Mouse (Mus musculus) heart, embryonic 14.5 days (tissue): ENCODE results near the gene Nr5a2. TPM values are rescaled to one million over a fixed set of nuclear protein-coding genes. Genes with fewer than 3 reads are reported as not detected.
A peak's percentile ranks its signal among the peaks of the same experiment; 100 is the strongest.

ENCODE experiments used
- ATAC-seq: fragments of 200-750 bp; cut with Nextera tagmentation; 2 replicates; pipeline ENCODE4 v1.8.0; 2017; ENCODE audit warnings: low read depth, moderate TSS enrichment; ENCODE audit not compliant: insufficient number of reproducible peaks, insufficient read depth, low FRiP score
- H3K27ac ChIP-seq, 2 experiments: fragments of 200-500 bp in 1 of 2; fragments of 300-500 bp in 1 of 2; sonication (generic) in 1 of 2; replicated peaks in 1 of 2; 2 replicates each; pipeline ENCODE4 v1.5.1; 2012 to 2014; ENCODE audit warnings: low read depth in 2 of 2, low read length in 2 of 2, control low read depth in 1 of 2, mild to moderate bottlenecking in 1 of 2, mixed read lengths in 1 of 2; ENCODE audit not compliant: control insufficient read depth in 1 of 2, insufficient read depth in 1 of 2
- H3K27me3 ChIP-seq: fragments of 300-500 bp; sonication (generic); 2 replicates; pipeline ENCODE4 v1.6.1; 2014; ENCODE audit warnings: mild to moderate bottlenecking, low read length, control low read depth; ENCODE audit not compliant: control insufficient read depth, insufficient read depth
- H3K36me3 ChIP-seq: fragments of 300-500 bp; sonication (generic); 2 replicates; pipeline ENCODE4 v1.6.1; 2014; ENCODE audit warnings: mild to moderate bottlenecking, control low read depth, low read length, mixed read lengths; ENCODE audit not compliant: control insufficient read depth, insufficient read depth
- H3K4me1 ChIP-seq, 2 experiments: fragments of 200-500 bp in 1 of 2; fragments of 300-500 bp in 1 of 2; sonication (generic) in 1 of 2; 2 replicates each; pipeline ENCODE4 v1.6.1; 2012 to 2014; ENCODE audit warnings: low read length in 2 of 2, control low read depth in 1 of 2, mixed read lengths in 1 of 2; ENCODE audit not compliant: control insufficient read depth in 2 of 2, insufficient read depth in 2 of 2
- H3K4me2 ChIP-seq: fragments of 300-500 bp; sonication (generic); 2 replicates; pipeline ENCODE4 v1.6.1; 2014; ENCODE audit warnings: mild to moderate bottlenecking, low read length
- H3K4me3 ChIP-seq, 2 experiments: fragments of 200-500 bp in 1 of 2; fragments of 300-500 bp in 1 of 2; sonication (generic) in 1 of 2; 2 replicates each; pipeline ENCODE4 v1.5.1; 2012 to 2014; ENCODE audit warnings: low read length in 2 of 2, mild to moderate bottlenecking in 2 of 2, control low read depth in 1 of 2, low read depth in 1 of 2, moderate library complexity in 1 of 2; ENCODE audit not compliant: control insufficient read depth in 1 of 2, insufficient read depth in 1 of 2
- H3K9ac ChIP-seq: fragments of 300-500 bp; sonication (generic); 2 replicates; pipeline ENCODE4 v1.6.1; 2014; ENCODE audit warnings: mild to moderate bottlenecking, low read length
- H3K9me3 ChIP-seq: fragments of 300-500 bp; sonication (generic); 2 replicates; pipeline ENCODE4 v1.6.1; 2016; ENCODE audit warnings: low read length, control low read depth; ENCODE audit not compliant: control insufficient read depth
- WGBS: fragments of 180-500 bp; shearing (Covaris S2); extraction: QIAGEN DNeasy Blood & Tissue Kit; methylation state at CpG from one replicate; pipeline ENCODE4 v1.1.7; 2014; 5-methylcytosine and 5-hydroxymethylcytosine counted together
- polyA plus RNA-seq: library from polyadenylated mRNA; unstranded; fragments of >200 nt; fragmentation: Nextera tagmentation; extraction: Ambion mirVana; gene quantifications from 2 replicates; pipeline ENCODE4 v1.2.1, GENCODE M21; 2014

Nr5a2 gene
- polyA plus RNA-seq, 1 experiment from 2014 or later = 0.38 TPM

DNA sequence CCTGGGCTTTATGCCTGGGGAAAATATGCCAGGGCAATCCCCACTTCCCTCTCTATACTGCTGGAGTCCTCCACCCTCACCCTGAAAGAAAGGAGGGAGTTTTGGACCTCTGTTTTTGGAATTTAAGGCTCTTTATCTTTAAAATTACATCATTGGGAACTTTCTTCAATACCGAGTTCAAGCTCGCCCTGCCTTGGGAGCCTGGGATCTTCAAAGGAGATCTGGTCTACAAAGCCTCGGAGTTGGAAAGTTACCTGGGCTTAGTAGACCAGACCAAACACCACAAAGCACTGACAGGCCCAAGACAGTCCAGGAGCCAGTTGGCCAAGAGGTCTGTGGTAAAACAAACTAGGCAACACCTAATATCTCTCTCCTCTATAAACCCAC is 6.1 kb downstream of the Nr5a2 start:
- no peak for ATAC-seq
- H3K27me3 ChIP-seq = peaks cover 61% of the 10 kb centered on the region
- no peak overlapping the region for H3K4me2 ChIP-seq
- peaks cover 12 to 16% of the 10 kb centered on the region in 2 experiments for H3K4me1 ChIP-seq
- no peak overlapping the region for H3K27ac ChIP-seq
- no peak overlapping the region for H3K9ac ChIP-seq
- 0 out of 2 replicates have a peak, but pooled peaks cover 3% of the 10 kb centered on the region for H3K9me3 ChIP-seq
- H3K36me3 ChIP-seq = no peaks in the 10 kb centered on the region
- 55% methylated on average over 3 of the region's 3 CpGs for WGBS
- H3K4me3 ChIP-seq = no peak overlapping the region

DNA sequence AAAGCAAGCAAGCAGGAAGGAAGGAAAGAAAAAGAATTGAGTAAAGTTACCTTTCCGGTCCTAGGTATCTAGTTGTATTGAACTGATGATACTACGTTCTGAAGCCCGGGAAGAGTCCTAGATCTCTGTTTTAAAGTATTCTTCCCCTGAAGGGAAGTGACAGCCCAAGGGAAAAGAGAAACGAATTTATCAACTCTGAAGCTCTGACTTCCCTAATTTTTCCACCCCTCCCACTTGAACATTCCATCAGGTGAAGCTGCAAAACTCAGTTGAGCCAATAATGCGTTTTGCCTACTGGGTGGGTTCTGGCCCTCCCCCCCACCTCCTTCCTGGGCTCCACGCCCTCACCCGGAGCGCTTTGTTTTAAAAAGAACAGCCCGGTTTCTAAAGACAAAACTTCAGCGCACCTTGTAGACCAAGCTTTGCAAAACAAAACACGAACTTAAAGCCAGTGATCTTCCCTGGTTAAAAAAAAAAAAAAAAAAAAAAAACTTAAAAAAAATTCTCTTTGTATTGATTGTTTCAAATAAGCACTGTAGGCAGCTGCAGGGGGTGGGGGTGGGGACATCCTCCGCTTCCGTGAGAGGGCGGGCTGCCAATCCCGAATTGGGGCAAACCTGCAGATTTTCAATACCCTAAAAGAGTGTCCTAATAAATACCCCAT is 6.7 kb downstream of the Nr5a2 start:
- H3K4me3 ChIP-seq = 0 out of 4 replicates have a peak overlapping the region, but pooled peaks of 1 of the 2 experiments have one; percentile 47
- H3K4me1 ChIP-seq = peaks cover 10 to 16% of the 10 kb centered on the region in 2 experiments
- H3K9me3 ChIP-seq = 0 out of 2 replicates have a peak, but pooled peaks cover 3% of the 10 kb centered on the region
- H3K4me2 ChIP-seq = peak overlapping the region; percentile 88
- H3K36me3 ChIP-seq = no peaks in the 10 kb centered on the region
- H3K27ac ChIP-seq = no peak overlapping the region
- WGBS = 18% methylated on average over 15 of the region's 15 CpGs
- H3K9ac ChIP-seq = no peak overlapping the region
- ATAC-seq = no peak
- H3K27me3 ChIP-seq = peaks cover 63% of the 10 kb centered on the region

DNA sequence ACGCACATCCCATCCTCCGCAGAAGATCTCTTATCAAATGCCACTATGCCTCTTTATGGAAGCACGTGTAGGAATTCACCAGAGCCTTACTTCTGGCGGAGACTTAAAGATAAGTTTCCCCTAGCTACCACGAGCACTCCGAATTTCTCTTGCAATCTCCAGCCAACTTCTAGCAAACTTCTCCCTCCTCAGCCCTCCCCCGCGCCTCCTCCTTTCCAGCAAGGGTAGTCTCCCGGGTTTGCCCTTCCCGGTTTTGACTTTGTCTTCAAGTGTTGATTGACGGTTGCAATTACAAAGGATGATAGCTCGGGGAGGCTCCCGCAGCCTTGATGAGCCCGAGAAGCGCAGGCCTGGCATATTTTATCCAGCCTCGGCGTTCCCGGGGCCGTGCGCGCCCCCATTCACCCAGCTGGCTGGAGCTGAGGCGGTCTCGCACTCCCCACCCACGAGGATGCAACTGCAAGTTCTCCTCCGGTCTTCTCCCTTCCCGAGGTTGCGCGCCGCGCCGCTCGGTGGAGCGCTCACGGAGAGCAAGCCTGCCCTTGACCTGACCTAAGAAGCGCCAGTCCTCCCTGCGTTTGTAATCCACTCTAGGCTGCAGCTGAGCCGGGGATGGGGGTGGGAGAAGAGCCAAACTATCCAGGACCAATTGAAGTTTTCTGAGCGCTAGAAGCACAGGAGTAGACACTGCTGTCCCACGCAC is 7.5 kb downstream of the Nr5a2 start:
- H3K4me2 ChIP-seq = peak overlapping the region; percentile 88
- H3K9me3 ChIP-seq = 0 out of 2 replicates have a peak, but pooled peaks cover 3% of the 10 kb centered on the region
- H3K36me3 ChIP-seq = no peaks in the 10 kb centered on the region
- no peak overlapping the region for H3K27ac ChIP-seq
- H3K4me1 ChIP-seq = peaks cover 7 to 20% of the 10 kb centered on the region in 2 experiments
- H3K4me3 ChIP-seq = peak overlapping the region; percentile 34 to 47
- H3K27me3 ChIP-seq = peaks cover 70% of the 10 kb centered on the region
- peak overlapping the region; percentile 51 for H3K9ac ChIP-seq
- whole genome bisulfite sequencing = under 1% methylated on average over 39 of the region's 39 CpGs
- no peak for ATAC-seq

DNA sequence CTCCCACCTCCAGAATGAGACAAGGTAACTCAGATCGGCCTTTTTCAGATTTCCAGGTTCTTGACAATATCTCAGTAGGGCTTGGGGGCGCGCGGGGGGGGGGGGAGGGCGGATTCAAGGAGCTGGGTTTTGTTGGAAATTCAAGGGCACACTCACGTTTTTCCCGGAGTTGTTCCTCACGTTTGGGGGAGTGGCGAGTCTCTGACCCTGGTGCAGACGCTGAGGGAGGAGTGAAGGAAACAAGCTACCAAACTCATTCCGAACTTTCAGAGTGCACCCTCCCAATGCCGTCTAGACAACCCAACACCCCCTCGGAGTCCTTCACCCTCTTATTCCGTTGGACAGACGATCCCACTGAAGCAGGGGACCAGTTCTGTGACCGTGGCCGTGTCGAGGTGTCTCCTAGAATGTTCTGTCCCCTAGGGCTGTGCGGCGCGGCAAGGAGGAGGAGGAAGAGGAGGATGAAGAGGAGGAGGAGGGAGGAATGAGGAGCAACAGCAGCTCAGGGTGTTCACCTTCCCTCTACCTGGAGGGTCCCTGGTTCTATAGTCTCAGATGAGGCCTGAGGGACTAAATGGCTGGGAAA is 8.2 kb downstream of the Nr5a2 start:
- H3K4me2 ChIP-seq = peak overlapping the region; percentile 88
- peak overlapping the region; percentile 51; the same call in 1 of the 2 replicates for H3K9ac ChIP-seq
- H3K4me1 ChIP-seq = peaks cover 10 to 22% of the 10 kb centered on the region in 2 experiments
- no peak for ATAC-seq
- H3K27ac ChIP-seq = no peak overlapping the region
- H3K27me3 ChIP-seq = peaks cover 72% of the 10 kb centered on the region
- 8% methylated on average over 17 of the region's 21 CpGs for WGBS
- no peaks in the 10 kb centered on the region for H3K36me3 ChIP-seq
- 0 out of 2 replicates have a peak, but pooled peaks cover 3% of the 10 kb centered on the region for H3K9me3 ChIP-seq
- peak overlapping the region; percentile 34 to 47 for H3K4me3 ChIP-seq

DNA sequence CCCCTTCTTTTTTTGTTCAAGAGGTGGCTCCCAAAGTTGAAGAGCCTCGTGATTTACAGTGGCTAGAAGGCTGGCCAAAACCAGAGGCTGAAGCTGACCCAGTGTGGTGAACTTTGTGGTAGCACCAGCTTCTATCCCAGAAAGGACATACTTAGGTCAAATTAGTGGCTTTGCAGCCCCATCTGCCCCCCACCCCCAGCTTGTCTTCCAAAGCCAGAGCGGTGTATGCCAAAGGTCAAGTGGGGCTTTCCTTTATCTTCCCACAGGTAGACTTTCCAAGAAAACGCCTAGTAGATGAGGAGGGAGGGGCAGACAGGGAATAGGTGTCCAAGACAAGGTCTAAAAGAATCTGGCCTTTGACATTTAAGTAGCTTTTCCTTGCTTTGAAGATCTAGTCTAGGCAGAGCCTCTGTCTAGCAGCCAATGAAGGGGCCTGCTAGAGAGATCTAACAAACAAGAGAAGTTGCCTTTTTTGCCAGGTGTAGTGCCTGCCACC is 9.0 kb downstream of the Nr5a2 start:
- WGBS = 38% methylated on average over 3 of the region's 3 CpGs
- no peak for ATAC-seq
- Histone ChIP-seq H3K9ac (no peak overlapping the region), H3K4me3 (no peak overlapping the region), H3K9me3 (0 out of 2 replicates have a peak, but pooled peaks cover 3% of the 10 kb centered on the region), H3K27me3 (peaks cover 80% of the 10 kb centered on the region), H3K36me3 (no peaks in the 10 kb centered on the region), H3K4me2 (no peak overlapping the region), H3K27ac (no peak overlapping the region), H3K4me1 (peaks cover 10 to 27% of the 10 kb centered on the region in 2 experiments)

DNA sequence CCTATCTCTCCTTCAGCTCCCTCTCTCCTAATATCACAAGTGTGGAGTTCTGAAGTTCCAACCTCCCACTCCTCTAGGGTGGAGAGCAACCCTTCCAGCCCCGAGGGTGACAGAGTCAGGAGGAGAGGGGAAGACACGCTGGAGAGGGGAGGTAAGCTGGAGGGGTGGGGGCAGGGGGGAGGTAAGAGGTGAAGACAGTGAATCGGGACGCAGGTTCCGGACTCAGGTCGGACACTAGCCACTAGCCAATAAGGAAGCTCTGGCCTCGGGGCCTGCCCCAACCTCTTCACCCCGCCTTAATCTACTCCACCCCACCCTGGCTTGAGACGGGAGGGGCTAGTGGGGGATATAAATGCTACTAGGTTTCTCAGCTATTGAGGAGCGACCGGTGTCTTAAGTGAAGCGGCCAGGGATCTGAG is 10.9 kb downstream of the Nr5a2 start:
- Histone ChIP-seq H3K36me3 (no peaks in the 10 kb centered on the region), H3K9ac (peak overlapping the region; percentile 54), H3K4me1 (peaks cover 10 to 27% of the 10 kb centered on the region in 2 experiments), H3K4me3 (peak overlapping the region; percentile 47 to 52), H3K27ac (no peak overlapping the region), H3K9me3 (0 out of 2 replicates have a peak, but pooled peaks cover 3% of the 10 kb centered on the region), H3K4me2 (peak overlapping the region; percentile 77), H3K27me3 (peaks cover 83% of the 10 kb centered on the region)
- 4% methylated on average over 12 of the region's 12 CpGs for WGBS
- peak; percentile 32; the same call in 1 of the 2 replicates for ATAC-seq

DNA sequence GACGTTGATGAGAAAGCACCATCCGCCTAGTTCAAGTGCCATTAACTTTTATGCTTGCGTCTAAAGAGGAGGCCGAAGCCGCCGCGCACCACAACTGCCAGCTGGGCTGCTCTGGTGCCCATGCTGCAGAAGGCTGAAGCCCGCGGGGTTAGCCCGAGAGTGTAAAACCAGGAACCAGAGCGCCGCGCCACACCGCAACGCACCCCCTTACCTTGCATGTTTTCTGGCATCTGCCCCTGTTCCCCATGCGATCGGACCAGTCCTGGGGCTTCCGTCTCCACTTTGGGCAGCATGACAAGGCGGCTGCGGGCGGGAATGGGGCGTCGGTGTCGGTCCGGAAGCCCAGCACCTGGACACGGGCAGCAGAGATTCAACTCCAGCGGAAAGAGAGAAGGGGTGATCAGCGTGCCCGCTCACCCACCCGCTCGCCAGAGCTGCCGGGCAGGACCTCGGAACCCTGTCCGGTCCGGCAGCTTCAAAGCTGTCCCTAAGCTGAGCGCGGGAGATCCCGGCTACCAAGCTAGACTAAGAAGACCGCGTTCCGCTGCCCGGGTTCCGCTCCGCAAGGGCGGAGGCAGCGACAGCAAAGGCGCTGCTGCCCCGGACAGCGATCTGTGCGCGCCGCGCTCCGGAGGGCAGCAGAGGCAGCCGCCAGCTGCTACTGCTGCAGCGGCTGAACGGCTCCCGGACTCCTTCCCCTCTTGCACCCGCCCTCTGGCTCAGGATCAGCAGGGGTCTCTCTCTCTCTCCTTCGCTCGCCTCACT is 11.6 kb downstream of the Nr5a2 start:
- Histone ChIP-seq H3K9ac (peak overlapping the region; percentile 54), H3K4me3 (peak overlapping the region; percentile 47 to 52), H3K27me3 (peaks cover 82% of the 10 kb centered on the region), H3K36me3 (no peaks in the 10 kb centered on the region), H3K9me3 (0 out of 2 replicates have a peak, but pooled peaks cover 3% of the 10 kb centered on the region), H3K4me2 (peak overlapping the region; percentile 77), H3K4me1 (peaks cover 10 to 27% of the 10 kb centered on the region in 2 experiments), H3K27ac (no peak overlapping the region)
- no peak for ATAC-seq
- under 1% methylated on average over 59 of the region's 61 CpGs for WGBS
